Mouse (Mus musculus) kidney, postnatal 0 days (tissue): ENCODE measurements around the gene Arhgef10l. TPM values are rescaled to one million over a fixed set of nuclear protein-coding genes. Genes with fewer than 3 reads are reported as not detected.

Source experiments
- ATAC-seq: fragments of 200-750 bp; cut with Nextera tagmentation; replicated peaks from 2 replicates; pipeline ENCODE4 v1.8.0; 2017; ENCODE audit warnings: low read depth, moderate number of reproducible peaks, moderate TSS enrichment, moderate library complexity; ENCODE audit not compliant: low FRiP score
- DNase-seq: peaks from one replicate; pipeline ENCODE4 v3.0.0-alpha.2; 2016; ENCODE audit warnings: low spot score
- H3K27ac ChIP-seq: fragments of 300-500 bp; sonication (generic); 2 replicates; pipeline ENCODE4 v1.5.1; 2014; ENCODE audit warnings: mild to moderate bottlenecking
- H3K27me3 ChIP-seq: fragments of 300-500 bp; sonication (generic); 2 replicates; pipeline ENCODE4 v1.6.1; 2014; ENCODE audit warnings: low read length, mixed read lengths; ENCODE audit not compliant: insufficient read depth
- H3K36me3 ChIP-seq: fragments of 300-500 bp; sonication (generic); 2 replicates; pipeline ENCODE4 v1.6.1; 2014; ENCODE audit warnings: low read length, mixed read lengths; ENCODE audit not compliant: insufficient read depth
- H3K4me1 ChIP-seq: fragments of 300-500 bp; sonication (generic); replicated peaks from 2 replicates; pipeline ENCODE4 v1.6.1; 2014; ENCODE audit warnings: antibody characterized with exemption, low read length, mixed read lengths; ENCODE audit not compliant: insufficient read depth
- H3K4me2 ChIP-seq: fragments of 300-500 bp; sonication (generic); 2 replicates; pipeline ENCODE4 v1.6.1; 2014; ENCODE audit warnings: mild to moderate bottlenecking, low read length, moderate library complexity, mixed read lengths
- H3K4me3 ChIP-seq: fragments of 300-500 bp; sonication (generic); replicated peaks from 2 replicates; pipeline ENCODE4 v1.5.1; 2014; ENCODE audit warnings: low read depth, low read length
- H3K9ac ChIP-seq: fragments of 300-500 bp; sonication (generic); 2 replicates; pipeline ENCODE4 v1.6.1; 2014; ENCODE audit warnings: low read depth, low read length
- H3K9me3 ChIP-seq: fragments of 300-500 bp; sonication (generic); replicated peaks from 2 replicates; pipeline ENCODE4 v1.6.1; 2016; ENCODE audit warnings: low read length, inconsistent platforms, mixed read lengths
- CTCF ChIP-seq: IDR thresholded peaks from 2 replicates; pipeline ENCODE4 v1.5.1; 2016; ENCODE audit warnings: antibody characterized with exemption, low read depth, mild to moderate bottlenecking, moderate library complexity
- WGBS: fragments of 180-500 bp; shearing (Covaris S2); extraction: QIAGEN DNeasy Blood & Tissue Kit; methylation state at CpG from one replicate; pipeline ENCODE4 v1.1.7; 2014; 5-methylcytosine and 5-hydroxymethylcytosine counted together
- polyA plus RNA-seq: library from polyadenylated mRNA; unstranded; fragments of >200 nt; fragmentation: Nextera tagmentation; extraction: Ambion mirVana; gene quantifications from 2 replicates; pipeline ENCODE4 v1.2.1, GENCODE M21; 2015

The Arhgef10l gene
- polyA plus RNA-seq, 1 experiment from 2014 or later = 21.2 TPM

- H3K27ac ChIP-seq = no peak overlapping the region
- DNase-seq (no peak), ATAC-seq (no peak)
- peaks cover 11% of the 10 kb centered on the region for H3K4me1 ChIP-seq
- no peaks in the 10 kb centered on the region for H3K27me3 ChIP-seq
- H3K36me3 ChIP-seq = peaks cover 19% of the 10 kb centered on the region; the same call in 1 of the 2 replicates
- H3K4me2 ChIP-seq = no peak overlapping the region
- H3K9me3 ChIP-seq = no peaks in the 10 kb centered on the region
- H3K9ac ChIP-seq = no peak overlapping the region
- TF ChIP-seq CTCF = no peak
- 70% methylated on average over 7 of the region's 7 CpGs for WGBS
- H3K4me3 ChIP-seq = no peak overlapping the region
Measured at GRCm38 (mm10) chr4:140606197-140606596, 59.6 kb downstream of the Arhgef10l start.

- H3K4me2 ChIP-seq = no peak overlapping the region
- peaks cover 7% of the 10 kb centered on the region for H3K4me1 ChIP-seq
- 80% methylated on average over 7 of the region's 7 CpGs for WGBS
- H3K9me3 ChIP-seq = no peaks in the 10 kb centered on the region
- H3K27me3 ChIP-seq = no peaks in the 10 kb centered on the region
- no peak overlapping the region for H3K4me3 ChIP-seq
- DNase-seq (no peak), ATAC-seq (no peak)
- H3K9ac ChIP-seq = no peak overlapping the region
- no peak for TF ChIP-seq CTCF
- no peak overlapping the region for H3K27ac ChIP-seq
- peaks cover 19% of the 10 kb centered on the region; the same call in 1 of the 2 replicates for H3K36me3 ChIP-seq
Measured at GRCm38 (mm10) chr4:140605790-140606189, 60.0 kb downstream of the Arhgef10l start.

GRCm38 (mm10) chr4:140605247-140605646 lies 60.6 kb downstream of the Arhgef10l start:
- no peak for TF ChIP-seq CTCF
- no peak for DNase-seq
- H3K27ac ChIP-seq = no peak overlapping the region

GRCm38 (mm10) chr4:140604541-140604940 lies 61.3 kb downstream of the Arhgef10l start:
- WGBS = 92% methylated on average over 8 of the region's 8 CpGs
- Histone ChIP-seq H3K9ac (no peak overlapping the region), H3K9me3 (no peaks in the 10 kb centered on the region), H3K27me3 (no peaks in the 10 kb centered on the region), H3K4me1 (no peaks in the 10 kb centered on the region), H3K4me3 (no peak overlapping the region), H3K27ac (no peak overlapping the region), H3K36me3 (peaks cover 19% of the 10 kb centered on the region; the same call in 1 of the 2 replicates), H3K4me2 (no peak overlapping the region)
- no peak for ATAC-seq
- no peak for TF ChIP-seq CTCF
- DNase-seq = no peak

More at GRCm38 (mm10) chr4:140605247-140605646, 60.6 kb downstream of the Arhgef10l start:
- Histone ChIP-seq H3K36me3 (peaks cover 19% of the 10 kb centered on the region; the same call in 1 of the 2 replicates), H3K9ac (no peak overlapping the region), H3K27me3 (no peaks in the 10 kb centered on the region), H3K4me3 (no peak overlapping the region), H3K4me2 (no peak overlapping the region), H3K4me1 (peaks cover 1% of the 10 kb centered on the region; the same call in 1 of the 2 replicates), H3K9me3 (no peaks in the 10 kb centered on the region)
- WGBS = 82% methylated on average over 6 of the region's 6 CpGs
- no peak for ATAC-seq

- Histone ChIP-seq H3K4me1 (no peaks in the 10 kb centered on the region), H3K27me3 (no peaks in the 10 kb centered on the region), H3K9me3 (no peaks in the 10 kb centered on the region), H3K4me3 (no peak overlapping the region), H3K4me2 (no peak overlapping the region), H3K27ac (no peak overlapping the region), H3K9ac (no peak overlapping the region), H3K36me3 (peaks cover 8% of the 10 kb centered on the region; the same call in 1 of the 2 replicates)
- DNase-seq (no peak), ATAC-seq (0 out of 2 replicates have a peak, but pooled peaks have one; percentile 33)
- 60% methylated on average over 4 of the region's 4 CpGs for WGBS
- no peak for TF ChIP-seq CTCF
Measured at GRCm38 (mm10) chr4:140602022-140602421, 63.8 kb downstream of the Arhgef10l start.

GRCm38 (mm10) chr4:140601153-140601552 lies 64.7 kb downstream of the Arhgef10l start:
- no peak overlapping the region for H3K4me3 ChIP-seq
- no peaks in the 10 kb centered on the region for H3K27me3 ChIP-seq
- H3K9ac ChIP-seq = no peak overlapping the region
- no peaks in the 10 kb centered on the region for H3K9me3 ChIP-seq
- peaks cover 7% of the 10 kb centered on the region; the same call in 1 of the 2 replicates for H3K36me3 ChIP-seq
- no peaks in the 10 kb centered on the region for H3K4me1 ChIP-seq
- WGBS = 61% methylated on average over 11 of the region's 11 CpGs
- ATAC-seq (no peak), DNase-seq (no peak)
- no peak overlapping the region for H3K4me2 ChIP-seq
- H3K27ac ChIP-seq = no peak overlapping the region
- TF ChIP-seq CTCF = no peak

- H3K27ac ChIP-seq = no peak overlapping the region
- peaks cover 3% of the 10 kb centered on the region; the same call in 1 of the 2 replicates for H3K36me3 ChIP-seq
- DNase-seq (no peak), ATAC-seq (no peak)
- no peaks in the 10 kb centered on the region for H3K4me1 ChIP-seq
- TF ChIP-seq CTCF = no peak
- no peaks in the 10 kb centered on the region for H3K27me3 ChIP-seq
- H3K9ac ChIP-seq = no peak overlapping the region
- H3K9me3 ChIP-seq = no peaks in the 10 kb centered on the region
- H3K4me3 ChIP-seq = no peak overlapping the region
- WGBS = 64% methylated on average over 5 of the region's 5 CpGs
- no peak overlapping the region for H3K4me2 ChIP-seq
Measured at GRCm38 (mm10) chr4:140598846-140599245, 67.0 kb downstream of the Arhgef10l start.
